Mouse (Mus musculus): ENCODE data around the gene Prkar1a. TPM values are rescaled to one million over a fixed set of nuclear protein-coding genes. Genes with fewer than 3 reads are reported as not detected.
A peak's percentile ranks its signal among the peaks of the same experiment; 100 is the strongest.

Prkar1a gene
- polyA plus RNA-seq, 1 experiment from 2014 or later: 328 TPM

DNA sequence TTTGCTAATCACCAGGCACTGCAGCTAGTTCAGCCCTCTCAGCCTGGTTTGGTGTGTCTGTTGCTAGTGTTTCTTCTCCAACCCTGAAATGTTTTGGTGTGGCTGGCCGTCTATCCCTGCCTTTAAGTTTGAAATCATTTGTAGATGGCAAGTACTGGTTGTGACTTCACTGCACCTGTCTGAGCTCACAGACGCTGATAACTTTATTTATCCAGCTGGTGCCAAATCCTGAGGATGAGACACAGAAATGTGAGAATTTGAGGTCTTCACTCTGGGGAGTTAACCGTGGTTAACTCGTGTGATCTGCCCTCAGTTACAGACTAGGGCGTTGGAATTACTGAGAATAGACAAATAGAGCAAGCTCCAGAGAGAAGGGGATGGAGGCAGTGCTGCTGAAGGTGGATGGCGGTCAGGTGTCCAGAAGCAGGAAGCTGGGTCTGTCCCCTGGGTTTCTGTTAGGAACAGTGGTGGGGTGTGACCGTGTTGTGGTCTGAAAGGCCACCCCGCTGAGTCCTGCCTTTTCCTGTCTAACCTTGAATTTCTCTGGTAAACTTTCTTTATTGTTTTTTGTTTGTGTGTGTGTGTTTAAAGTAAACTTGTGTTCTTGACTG lies 19.0 kb downstream of the Prkar1a start:
- DNase-seq (ENCODE audit: low spot score): no peak
- H3K36me3 ChIP-seq (ENCODE audit: control insufficient read depth, insufficient read depth, low read length): peaks cover 65% of the 10 kb centered on the region

DNA sequence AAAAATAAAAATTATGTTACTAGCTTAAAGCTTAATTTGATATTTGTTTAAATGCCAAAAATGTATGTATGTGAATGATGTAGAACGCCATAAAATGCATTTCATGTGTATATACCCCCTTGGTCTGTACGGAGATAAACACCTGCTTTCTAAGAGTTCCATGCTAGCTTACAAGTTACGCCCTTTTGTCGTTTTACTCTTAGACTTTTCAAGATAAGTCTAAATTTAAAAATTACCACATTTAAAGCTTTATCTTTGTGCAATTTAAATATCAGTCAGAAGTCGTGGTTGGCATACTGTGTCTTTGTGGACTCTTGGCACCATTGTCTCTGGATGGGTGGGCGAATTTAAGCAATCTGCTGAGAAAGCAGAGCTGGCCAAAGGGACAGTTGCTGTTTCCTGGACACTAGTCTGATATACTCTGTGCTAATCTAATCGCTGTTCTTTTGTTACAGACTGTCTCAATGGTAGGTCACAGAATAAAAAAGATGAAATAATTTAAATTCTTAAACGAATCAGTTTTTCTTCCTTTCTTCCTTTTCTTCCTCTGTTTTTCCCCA lies 20.0 kb downstream of the Prkar1a start:
- Histone ChIP-seq H3K27me3 (replicated peaks; ENCODE audit: control insufficient read depth, insufficient read depth, low read length) (no peaks in the 10 kb centered on the region), H3K9me3 (ENCODE audit: control insufficient read depth, low read length) (no peaks in the 10 kb centered on the region), H3K9ac (ENCODE audit: low read length) (no peak overlapping the region), H3K27ac (ENCODE audit: low read depth) (no peak overlapping the region), H3K36me3 (ENCODE audit: control insufficient read depth, insufficient read depth, low read length) (peaks cover 54% of the 10 kb centered on the region), H3K4me1 (replicated peaks; ENCODE audit: control insufficient read depth, insufficient read depth, low read length) (0 out of 2 replicates have a peak, but pooled peaks cover 2% of the 10 kb centered on the region), H3K4me2 (ENCODE audit: low read length) (no peak overlapping the region), H3K4me3 (ENCODE audit: low read depth, low read length) (no peak overlapping the region)
- WGBS: 89% methylated on average over 8 of the region's 8 CpGs
- DNase-seq (ENCODE audit: low spot score) (no peak), ATAC-seq (replicated peaks; ENCODE audit: low FRiP score, low TSS enrichment, low read depth) (no peak)

More for the DNA sequence above, 19.0 kb downstream of the Prkar1a start:
- Histone ChIP-seq H3K9me3 (ENCODE audit: control insufficient read depth, low read length) (no peaks in the 10 kb centered on the region), H3K4me2 (ENCODE audit: low read length) (no peak overlapping the region), H3K4me3 (ENCODE audit: low read depth, low read length) (no peak overlapping the region), H3K9ac (ENCODE audit: low read length) (no peak overlapping the region), H3K27ac (ENCODE audit: low read depth) (no peak overlapping the region), H3K27me3 (replicated peaks; ENCODE audit: control insufficient read depth, insufficient read depth, low read length) (no peaks in the 10 kb centered on the region), H3K4me1 (replicated peaks; ENCODE audit: control insufficient read depth, insufficient read depth, low read length) (0 out of 2 replicates have a peak, but pooled peaks cover 2% of the 10 kb centered on the region)
- no peak for ATAC-seq (replicated peaks; ENCODE audit: low FRiP score, low TSS enrichment, low read depth)
- WGBS: 83% methylated on average over 8 of the region's 8 CpGs

DNA sequence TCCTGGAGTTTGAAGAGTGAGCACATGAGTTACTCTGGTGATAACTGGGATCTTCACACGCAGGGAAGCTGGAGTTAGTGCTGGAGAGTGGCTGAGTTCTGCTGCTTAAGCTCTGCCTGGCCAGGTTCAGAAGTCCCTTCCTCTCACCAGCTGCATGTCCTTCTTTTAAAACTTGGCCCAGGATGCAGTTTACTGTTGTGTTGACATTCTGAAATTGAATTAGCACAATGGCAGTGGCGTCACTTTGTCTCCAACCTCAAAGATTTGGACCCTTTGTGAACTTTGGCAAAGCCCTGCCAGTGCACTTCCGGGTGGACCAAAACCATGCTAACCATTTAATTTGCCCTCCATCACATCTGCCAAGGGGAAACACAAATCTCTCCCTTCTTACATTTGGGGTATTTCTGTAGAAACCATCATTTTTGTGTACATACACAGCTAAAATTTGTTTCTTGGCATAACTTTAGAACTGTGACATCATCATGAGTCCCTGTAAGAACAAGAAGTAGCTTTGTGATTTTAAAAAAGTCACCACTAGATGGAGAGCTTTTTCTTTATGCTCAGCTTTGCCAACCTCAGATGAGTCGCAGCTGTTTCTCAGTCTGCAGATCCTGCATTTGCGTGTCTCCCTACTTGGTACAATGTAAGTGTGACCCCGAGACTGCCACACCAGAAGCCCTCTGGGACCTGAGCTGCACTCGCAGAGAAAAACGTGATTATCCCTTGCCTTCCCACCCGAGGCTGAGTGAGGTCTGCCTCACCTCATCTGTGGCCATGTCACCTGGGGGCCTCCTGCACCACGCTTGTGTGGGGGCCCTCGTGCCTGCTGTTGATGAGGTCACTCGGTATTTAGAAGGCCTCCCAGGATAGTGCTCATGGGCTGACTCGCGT lies 21.1 kb downstream of the Prkar1a start:
- Histone ChIP-seq H3K27me3 (replicated peaks; ENCODE audit: control insufficient read depth, insufficient read depth, low read length) (no peaks in the 10 kb centered on the region), H3K4me1 (replicated peaks; ENCODE audit: control insufficient read depth, insufficient read depth, low read length) (0 out of 2 replicates have a peak, but pooled peaks cover 2% of the 10 kb centered on the region), H3K9me3 (ENCODE audit: control insufficient read depth, low read length) (no peaks in the 10 kb centered on the region), H3K4me3 (ENCODE audit: low read depth, low read length) (no peak overlapping the region), H3K36me3 (ENCODE audit: control insufficient read depth, insufficient read depth, low read length) (peaks cover 44% of the 10 kb centered on the region), H3K4me2 (ENCODE audit: low read length) (no peak overlapping the region), H3K27ac (ENCODE audit: low read depth) (no peak overlapping the region), H3K9ac (ENCODE audit: low read length) (no peak overlapping the region)
- ATAC-seq (replicated peaks; ENCODE audit: low FRiP score, low TSS enrichment, low read depth) (peak; percentile 44), DNase-seq (ENCODE audit: low spot score) (peak; percentile 62)
- 54% methylated on average over 14 of the region's 14 CpGs for WGBS

DNA sequence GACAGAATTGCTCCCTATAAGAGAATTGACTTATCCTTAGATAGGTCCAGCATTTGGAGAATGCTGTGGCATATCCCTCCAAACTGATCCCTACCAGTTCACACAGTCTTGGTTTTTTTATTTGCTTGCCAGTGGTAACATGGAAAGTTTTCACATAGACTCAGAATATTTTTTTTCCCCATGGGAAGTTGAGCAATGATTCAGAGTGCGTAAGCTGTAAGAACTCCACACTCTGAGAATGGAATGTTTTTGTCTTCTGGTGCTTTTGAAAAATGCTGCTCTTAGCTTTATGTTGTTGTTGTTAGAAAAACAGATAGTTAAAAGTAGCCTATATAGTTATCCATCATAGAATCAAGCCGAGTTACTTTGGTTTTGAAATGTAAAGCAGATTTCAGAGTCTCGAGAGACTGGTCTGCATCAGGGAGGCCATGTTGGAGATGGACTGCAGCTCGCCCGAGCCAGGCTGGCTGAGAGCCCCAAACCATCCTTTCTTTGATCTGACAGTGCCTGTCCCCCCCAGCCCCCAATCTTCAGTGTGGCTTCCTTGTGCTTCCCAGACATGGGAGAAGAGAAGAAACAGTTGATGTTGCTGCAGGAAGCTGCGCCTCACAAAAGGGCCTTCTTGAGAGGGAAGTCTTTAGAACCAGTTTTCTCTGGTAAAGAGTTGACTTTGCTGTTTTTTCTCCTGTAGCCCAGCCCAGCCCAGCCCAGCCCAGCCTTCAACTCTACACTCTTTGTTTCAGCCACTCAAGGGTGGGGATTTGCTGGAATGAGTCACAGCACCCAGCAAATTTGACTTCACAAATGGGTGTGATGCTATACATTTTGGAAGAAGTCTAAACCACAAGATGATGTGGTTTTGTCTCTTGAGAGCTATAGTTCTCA lies 22.2 kb downstream of the Prkar1a start:
- 63% methylated on average over 6 of the region's 6 CpGs for WGBS
- DNase-seq (ENCODE audit: low spot score): no peak
- no peak overlapping the region for H3K4me2 ChIP-seq (ENCODE audit: low read length)

DNA sequence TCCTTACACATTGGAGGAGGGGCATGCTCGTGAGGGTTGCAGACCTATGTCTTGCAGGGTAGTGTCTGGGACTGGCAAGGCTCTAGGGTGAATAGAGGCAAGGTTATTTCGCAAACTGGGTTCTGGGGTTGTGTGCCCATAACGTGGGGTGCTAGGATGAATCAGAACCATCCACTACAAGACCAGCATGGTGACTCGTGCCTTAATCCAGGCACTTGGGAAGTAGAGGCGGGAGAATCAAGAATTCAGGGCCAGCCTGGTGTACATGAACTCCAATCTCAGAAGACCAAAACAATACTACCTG lies 22.8 kb downstream of the Prkar1a start:
- H3K4me3 ChIP-seq (ENCODE audit: low read depth, low read length): no peak overlapping the region
- no peak for DNase-seq (ENCODE audit: low spot score)
- no peak overlapping the region for H3K9ac ChIP-seq (ENCODE audit: low read length)
- 89% methylated on average over 5 of the region's 5 CpGs for WGBS
- H3K27ac ChIP-seq (ENCODE audit: low read depth): no peak overlapping the region
- ATAC-seq (replicated peaks; ENCODE audit: low FRiP score, low TSS enrichment, low read depth): no peak
- H3K4me2 ChIP-seq (ENCODE audit: low read length): no peak overlapping the region
- no peaks in the 10 kb centered on the region for H3K27me3 ChIP-seq (replicated peaks; ENCODE audit: control insufficient read depth, insufficient read depth, low read length)
- 0 out of 2 replicates have a peak, but pooled peaks cover 2% of the 10 kb centered on the region for H3K4me1 ChIP-seq (replicated peaks; ENCODE audit: control insufficient read depth, insufficient read depth, low read length)
- no peaks in the 10 kb centered on the region for H3K9me3 ChIP-seq (ENCODE audit: control insufficient read depth, low read length)
- H3K36me3 ChIP-seq (ENCODE audit: control insufficient read depth, insufficient read depth, low read length): peaks cover 27% of the 10 kb centered on the region

More for the DNA sequence above, 22.2 kb downstream of the Prkar1a start:
- Histone ChIP-seq H3K9ac (ENCODE audit: low read length) (no peak overlapping the region), H3K9me3 (ENCODE audit: control insufficient read depth, low read length) (no peaks in the 10 kb centered on the region), H3K4me3 (ENCODE audit: low read depth, low read length) (no peak overlapping the region), H3K4me1 (replicated peaks; ENCODE audit: control insufficient read depth, insufficient read depth, low read length) (0 out of 2 replicates have a peak, but pooled peaks cover 2% of the 10 kb centered on the region), H3K27ac (ENCODE audit: low read depth) (0 out of 2 replicates have a peak overlapping the region, but pooled peaks have one; percentile 7), H3K36me3 (ENCODE audit: control insufficient read depth, insufficient read depth, low read length) (peaks cover 33% of the 10 kb centered on the region), H3K27me3 (replicated peaks; ENCODE audit: control insufficient read depth, insufficient read depth, low read length) (no peaks in the 10 kb centered on the region)
- ATAC-seq (replicated peaks; ENCODE audit: low FRiP score, low TSS enrichment, low read depth): no peak

DNA sequence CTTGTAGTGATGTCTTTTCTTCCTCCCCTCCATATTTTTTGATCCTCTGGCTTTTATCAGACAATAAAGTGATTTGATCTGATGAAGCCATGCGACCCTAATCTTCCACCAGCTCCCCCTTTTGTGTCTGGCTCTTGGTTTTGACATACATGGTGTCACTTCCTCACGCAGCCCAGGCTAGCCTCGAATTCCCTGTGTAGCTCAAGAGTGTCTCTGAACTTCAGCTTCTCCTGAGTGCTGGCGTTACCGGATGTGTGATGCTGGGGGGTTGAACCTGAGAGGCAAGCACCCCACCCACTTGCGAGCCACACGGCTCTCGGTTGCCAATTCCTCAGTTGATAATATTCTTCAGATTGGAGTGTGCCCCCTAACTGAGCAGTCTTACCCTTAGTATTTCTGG lies 23.2 kb downstream of the Prkar1a start:
- 90% methylated on average over 8 of the region's 8 CpGs for WGBS
- no peak overlapping the region for H3K4me3 ChIP-seq (ENCODE audit: low read depth, low read length)
- no peaks in the 10 kb centered on the region for H3K9me3 ChIP-seq (ENCODE audit: control insufficient read depth, low read length)
- no peak overlapping the region for H3K27ac ChIP-seq (ENCODE audit: low read depth)
- ATAC-seq (replicated peaks; ENCODE audit: low FRiP score, low TSS enrichment, low read depth) (no peak), DNase-seq (ENCODE audit: low spot score) (no peak)
- H3K4me2 ChIP-seq (ENCODE audit: low read length): no peak overlapping the region
- H3K4me1 ChIP-seq (replicated peaks; ENCODE audit: control insufficient read depth, insufficient read depth, low read length): 0 out of 2 replicates have a peak, but pooled peaks cover 2% of the 10 kb centered on the region
- no peaks in the 10 kb centered on the region for H3K27me3 ChIP-seq (replicated peaks; ENCODE audit: control insufficient read depth, insufficient read depth, low read length)
- peaks cover 23% of the 10 kb centered on the region for H3K36me3 ChIP-seq (ENCODE audit: control insufficient read depth, insufficient read depth, low read length)
- H3K9ac ChIP-seq (ENCODE audit: low read length): no peak overlapping the region

DNA sequence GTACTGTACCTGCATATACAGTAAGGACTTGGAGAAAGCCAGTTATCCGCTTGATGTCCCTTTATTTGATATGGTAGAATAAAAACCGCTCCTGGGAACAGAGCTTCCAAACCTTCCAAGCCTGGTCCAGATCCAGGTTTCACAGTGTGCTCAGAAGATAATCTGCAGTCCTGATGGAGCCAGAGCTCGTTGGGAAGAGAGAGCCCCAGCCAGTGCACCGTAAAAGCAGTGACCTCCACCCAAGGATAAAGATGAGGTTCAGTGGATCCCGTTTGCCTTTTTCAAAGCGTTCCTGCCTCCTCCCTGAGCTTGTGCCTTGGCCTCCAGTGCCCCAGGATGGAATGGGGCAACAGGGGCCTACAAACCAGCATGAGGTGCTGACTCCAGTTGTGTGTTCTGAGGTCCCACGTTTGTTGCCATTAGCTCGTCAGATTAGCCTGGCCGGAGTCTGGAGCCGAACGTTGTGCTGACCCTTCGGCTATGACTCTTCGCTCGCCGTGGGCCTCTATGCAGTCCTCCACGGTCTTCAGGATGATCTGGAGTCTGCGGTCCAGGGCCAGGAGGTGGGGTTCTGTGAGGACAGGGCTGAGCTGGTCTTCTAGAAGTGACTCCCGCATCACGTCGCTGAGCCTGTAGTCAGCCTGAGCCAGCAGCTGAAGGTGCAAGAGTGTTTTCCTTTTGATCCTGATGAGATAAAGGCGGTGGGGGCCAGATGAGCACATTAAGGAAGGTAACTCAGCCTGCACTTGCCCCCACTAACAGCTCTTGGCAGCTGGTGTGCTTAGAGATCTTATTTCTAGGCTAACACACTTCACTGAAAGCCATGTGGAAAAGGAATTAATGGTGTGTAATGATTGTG lies 23.9 kb downstream of the Prkar1a start:
- ATAC-seq (replicated peaks; ENCODE audit: low FRiP score, low TSS enrichment, low read depth): no peak
- WGBS: 66% methylated on average over 21 of the region's 21 CpGs

More for the DNA sequence above, 23.9 kb downstream of the Prkar1a start:
- H3K36me3 ChIP-seq (ENCODE audit: control insufficient read depth, insufficient read depth, low read length): peaks cover 16% of the 10 kb centered on the region
- 0 out of 2 replicates have a peak, but pooled peaks cover 2% of the 10 kb centered on the region for H3K4me1 ChIP-seq (replicated peaks; ENCODE audit: control insufficient read depth, insufficient read depth, low read length)
- no peaks in the 10 kb centered on the region for H3K9me3 ChIP-seq (ENCODE audit: control insufficient read depth, low read length)
- no peak overlapping the region for H3K9ac ChIP-seq (ENCODE audit: low read length)
- H3K27me3 ChIP-seq (replicated peaks; ENCODE audit: control insufficient read depth, insufficient read depth, low read length): no peaks in the 10 kb centered on the region
- no peak overlapping the region for H3K4me3 ChIP-seq (ENCODE audit: low read depth, low read length)
- no peak overlapping the region for H3K4me2 ChIP-seq (ENCODE audit: low read length)
- no peak overlapping the region for H3K27ac ChIP-seq (ENCODE audit: low read depth)
- no peak for DNase-seq (ENCODE audit: low spot score)
